24 mouse cellular contexts compared by ENCODE assay signal in genomic region chr7:111395972-111396371, GRCm38 (mm10).
DNase-seq lines count a peak whose midpoint lies in the region; ATAC-seq and TF ChIP-seq lines count a peak whose summit lies in the region.
"Had no signal": no experiment of that assay in that cellular context is flagged by ENCODE, and none has a peak within 500 bp of the region (broad histone marks: within the 10 kb centered on the region; RNA-seq: fewer than 3 reads in every experiment).

No protein-coding gene starts in this region.

- no peak for TF ChIP-seq CTCF in left cerebral cortex, adult 2 months (IDR thresholded peaks at IDR 0.05)

- no peaks in the 10 kb centered on the region for H3K4me1 ChIP-seq in hindbrain, embryonic 10.5 days (replicated peaks)
- H3K4me1 ChIP-seq: embryonic facial prominence, embryonic 12.5 days; embryonic facial prominence, embryonic 15.5 days; heart, embryonic 12.5 days; heart, embryonic 15.5 days had no signal

- peak; percentile 94 for ATAC-seq in frontal cortex, adult (ENCODE audit: low TSS enrichment)
- ATAC-seq: activated CD4-positive, CD25-positive, alpha-beta regulatory T cell, adult 4 months; forebrain, postnatal 0 days; hindbrain, postnatal 0 days; inflammation-experienced regulatory T-cells, adult 6 months had no signal

- WGBS in hindbrain, embryonic 10.5 days: 82% methylated on average over 2 of the region's 2 CpGs

- intact Hi-C loops in left cerebral cortex, postnatal 14 days (cut with DNase I): loop anchor here (10.0 kb wide), 1 partner anchor 71 kb away; no protein-coding TSS in a partner anchor
- intact Hi-C loops in left cerebral cortex, adult 2 months (cut with DNase I): loop anchor here (1.0 to 5.0 kb wide), 3 partner anchors 74 to 211 kb away; no protein-coding TSS in a partner anchor

- no peak overlapping the region for H3K27ac ChIP-seq in left cerebral cortex, adult 2 months
- H3K27ac ChIP-seq in hindbrain, embryonic 10.5 days: no peak overlapping the region
- H3K27ac ChIP-seq: embryonic facial prominence, embryonic 12.5 days; embryonic facial prominence, embryonic 15.5 days; heart, embryonic 15.5 days; hindbrain, embryonic 14.5 days; hindbrain, postnatal 0 days had no signal

- no peaks in the 10 kb centered on the region for H3K27me3 ChIP-seq in hindbrain, embryonic 10.5 days (ENCODE audit: insufficient read depth, poor library complexity, severe bottlenecking)
- H3K27me3 ChIP-seq: embryonic facial prominence, embryonic 12.5 days; embryonic facial prominence, embryonic 15.5 days; heart, embryonic 12.5 days; heart, embryonic 15.5 days had no signal

- DNase-seq in frontal cortex, postnatal 10 days (ENCODE audit: low spot score in 2 of 2): no peak
- DNase-seq in left cerebral cortex, postnatal 14 days (ENCODE audit: low spot score in 2 of 2): peak; percentile 20 to 58
- no peak for DNase-seq in left cerebral cortex, adult 2 months (ENCODE audit: extremely low spot score in 1 of 2, low spot score in 2 of 2)
- peak; percentile 69 for DNase-seq in brain, adult 2 months (ENCODE audit: low read depth, low spot score)
- no peak for DNase-seq in hindbrain, embryonic 10.5 days (ENCODE audit: low spot score)
- DNase-seq: adrenal gland, adult 8-10 months; adrenal gland, postnatal 25 days; cerebellum, adult 18-20 months; cerebellum, adult 9-10 months; cerebellum, postnatal 14 days; forebrain, postnatal 0 days; gastrocnemius, postnatal 25 days; heart, adult 18-20 months; heart, postnatal 10 days; heart, postnatal 36 days had no signal

- peaks cover 2% of the 10 kb centered on the region; the same call in 1 of the 2 replicates for H3K9me3 ChIP-seq in hindbrain, embryonic 10.5 days
- H3K9me3 ChIP-seq: embryonic facial prominence, embryonic 12.5 days; embryonic facial prominence, embryonic 15.5 days; heart, embryonic 12.5 days; heart, embryonic 15.5 days had no signal

- no peaks in the 10 kb centered on the region for H3K36me3 ChIP-seq in hindbrain, embryonic 10.5 days
- H3K36me3 ChIP-seq: embryonic facial prominence, embryonic 12.5 days; embryonic facial prominence, embryonic 15.5 days; heart, embryonic 12.5 days; heart, embryonic 15.5 days had no signal

- no peak overlapping the region for H3K4me3 ChIP-seq in left cerebral cortex, adult 2 months
- no peak overlapping the region for H3K4me3 ChIP-seq in hindbrain, embryonic 10.5 days
- H3K4me3 ChIP-seq: embryonic facial prominence, embryonic 12.5 days; embryonic facial prominence, embryonic 15.5 days; heart, embryonic 12.5 days; heart, embryonic 15.5 days had no signal

Comparison
In these comparisons a context has a peak if more than half of its experiments do, and no peak if none do; other contexts are left out.
1. DNase-seq: peak in left cerebral cortex, postnatal 14 days (2 of 2) and brain, adult 2 months (single experiment); none in frontal cortex, postnatal 10 days (0 of 2), left cerebral cortex, adult 2 months (0 of 2) and hindbrain, embryonic 10.5 days (single experiment).